Mouse (Mus musculus) CD4-positive, CD25-positive, alpha-beta regulatory T cell, adult 2 months (primary cell): ENCODE results near the gene Gm8369.
"Not testable (repeated sequence)": the region's sequence is repeated elsewhere in the genome, so short reads cannot be mapped to it uniquely, and the experiment has no call there.

Experiments
- DNase-seq: peaks from one replicate; pipeline ENCODE4 v3.0.0-alpha.2; 2012; ENCODE audit warnings: low read depth, low spot score

Gm8369 gene

GRCm38 (mm10) chr19:11516246-11516645 lies 30.5 kb downstream of the Gm8369 start, which contains the start of gene Ms4a6b:
Gene Ms4a6b, plus strand, starts transcription at chr19:11516512.
- peak; percentile 51 for DNase-seq

DNA sequence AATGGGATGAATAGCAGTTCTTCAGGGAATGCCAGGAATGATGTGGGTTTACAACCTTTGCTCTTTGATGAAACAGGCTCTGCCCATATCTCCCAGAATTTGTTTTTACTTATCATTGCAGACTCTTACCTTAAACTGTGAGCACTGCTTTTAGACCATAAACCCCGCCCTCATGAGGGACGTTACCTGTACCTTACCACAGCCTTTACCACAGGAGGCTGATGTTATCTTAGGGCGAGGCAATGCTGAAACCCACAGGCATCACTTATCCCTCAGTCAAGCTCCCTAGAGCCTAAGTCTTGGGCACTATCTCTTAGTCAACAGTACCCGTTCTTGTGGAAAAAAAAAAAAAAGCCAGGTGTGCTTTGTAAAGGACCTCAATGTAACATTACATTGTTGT lies 31.1 kb downstream of the Gm8369 start:
- DNase-seq = peak; percentile 86

DNA sequence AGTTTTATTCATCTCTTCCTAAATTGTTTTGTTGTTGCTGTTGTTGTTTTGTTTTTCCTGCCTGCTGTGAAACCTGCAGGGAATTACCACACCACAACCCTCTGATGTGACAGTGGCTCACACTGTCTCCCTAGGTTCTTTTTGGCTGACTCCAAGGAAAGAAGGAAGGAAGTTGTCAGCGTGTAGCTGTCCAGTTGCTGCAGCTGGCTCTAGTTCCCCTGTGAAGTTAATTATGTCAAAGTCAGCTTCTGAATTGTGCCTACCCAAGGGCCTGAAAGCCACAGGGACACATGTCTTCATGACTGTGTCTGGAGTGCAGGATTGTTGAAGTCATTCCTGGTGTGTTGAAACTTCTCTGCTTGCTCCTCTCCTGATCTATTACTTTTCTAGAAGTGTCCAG lies 31.6 kb downstream of the Gm8369 start:
- DNase-seq = not testable (repeated sequence)

- DNase-seq = peak; percentile 69
These were observed 32.6 kb downstream of the Gm8369 start for GRCm38 (mm10) chr19:11518356-11518755.

DNA sequence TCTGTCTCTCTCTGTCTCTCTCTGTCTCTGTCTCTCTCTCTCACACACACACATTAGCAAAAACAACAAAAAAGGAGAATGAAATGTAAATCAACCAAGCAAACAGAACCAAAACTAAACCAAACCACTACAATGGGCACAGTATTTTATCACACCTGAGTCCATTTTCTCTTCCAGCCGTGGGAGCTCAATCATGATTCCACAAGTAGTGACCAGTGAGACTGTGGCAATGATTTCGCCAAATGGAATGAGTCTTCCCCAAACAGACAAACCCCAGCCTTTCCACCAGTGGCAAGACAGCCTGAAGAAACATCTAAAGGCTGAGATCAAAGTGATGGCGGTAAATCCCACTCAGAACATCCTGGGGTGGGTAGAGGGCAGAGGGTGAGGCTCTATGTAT lies 34.4 kb downstream of the Gm8369 start:
- DNase-seq = peak; percentile 44

- no peak for DNase-seq
These were observed 47.7 kb downstream of the Gm8369 start for GRCm38 (mm10) chr19:11533421-11533820.

GRCm38 (mm10) chr19:11533888-11534445 lies 48.2 kb downstream of the Gm8369 start:
- DNase-seq = peak; percentile 47

- DNase-seq = no peak
These were observed 50.9 kb downstream of the Gm8369 start, which contains the start of gene Ms4a4d for GRCm38 (mm10) chr19:11536593-11536992. Gene Ms4a4d, plus strand, starts transcription at chr19:11536801.

DNA sequence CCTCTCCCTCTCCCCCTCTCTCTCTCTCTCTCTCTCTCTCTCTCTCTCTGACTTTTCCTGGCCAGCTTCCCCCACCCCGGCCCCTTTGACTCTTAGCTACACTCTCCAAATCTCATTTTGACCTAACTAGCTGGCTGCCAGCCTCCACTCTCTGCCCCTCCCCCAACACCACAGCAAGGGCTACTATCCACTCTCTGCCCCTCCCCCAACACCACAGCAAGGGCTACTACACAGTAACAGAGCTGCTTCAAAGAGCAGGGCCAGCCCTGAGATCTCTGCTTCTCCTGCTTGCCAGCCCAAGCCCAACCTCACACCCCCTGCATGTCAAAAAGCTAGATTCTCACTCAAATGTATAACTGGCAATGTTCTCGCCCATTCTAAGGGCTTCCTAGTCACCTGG lies 51.6 kb downstream of the Gm8369 start:
- DNase-seq = no peak

- peak; percentile 81 for DNase-seq
These were observed 54.6 kb downstream of the Gm8369 start for GRCm38 (mm10) chr19:11540166-11540821.

GRCm38 (mm10) chr19:11544383-11544782 lies 58.6 kb downstream of the Gm8369 start:
- DNase-seq = peak; percentile 42

DNA sequence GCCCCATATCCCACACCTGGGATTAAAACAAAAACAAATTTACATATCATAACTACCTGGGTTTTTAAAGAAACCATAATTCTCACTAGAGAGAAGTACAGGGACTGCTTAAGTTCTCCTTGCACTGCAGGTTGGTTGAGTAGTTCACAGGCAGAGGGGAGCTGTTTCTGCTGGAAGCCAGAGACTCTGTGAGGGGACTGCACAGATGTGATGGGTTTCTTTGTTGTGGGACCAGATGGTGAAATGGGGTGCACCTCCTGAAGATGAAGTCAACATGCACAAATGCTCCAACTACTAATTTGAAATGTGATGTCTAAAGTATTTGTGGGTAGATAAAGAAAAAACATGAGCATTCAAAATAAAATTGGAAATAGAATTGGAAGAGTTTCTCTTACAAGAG lies 62.2 kb downstream of the Gm8369 start:
- DNase-seq = no peak

DNA sequence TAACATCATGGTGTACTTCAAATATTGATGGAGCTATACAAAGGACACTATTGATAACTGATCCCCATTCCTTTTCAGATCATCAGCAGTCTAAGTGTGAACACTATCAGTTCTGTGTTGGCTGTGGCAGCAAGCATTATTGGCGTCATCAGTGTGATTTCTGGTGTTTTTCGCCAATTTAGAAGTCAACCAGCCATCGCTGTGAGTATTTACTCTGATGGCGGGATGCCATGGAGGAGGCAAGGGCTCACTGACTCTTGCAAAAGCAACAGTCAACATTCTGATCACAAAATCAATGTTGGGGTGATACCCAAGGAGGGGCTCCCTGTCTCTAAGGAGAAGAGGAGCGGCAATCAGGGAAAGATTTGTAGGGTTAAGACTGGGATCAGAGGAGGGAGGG lies 69.0 kb downstream of the Gm8369 start:
- DNase-seq = no peak

GRCm38 (mm10) chr19:11559560-11559959 lies 73.8 kb downstream of the Gm8369 start:
- not testable (repeated sequence) for DNase-seq
